Mouse (Mus musculus) ZHBTc4 (cell line): Measurements from ENCODE around the gene Cdkal1.

ENCODE experiments used
- DNase-seq: peaks from one replicate; pipeline ENCODE4 v3.0.0-alpha.2; 2011; ENCODE audit warnings: low read depth, low spot score

Cdkal1 gene

DNA sequence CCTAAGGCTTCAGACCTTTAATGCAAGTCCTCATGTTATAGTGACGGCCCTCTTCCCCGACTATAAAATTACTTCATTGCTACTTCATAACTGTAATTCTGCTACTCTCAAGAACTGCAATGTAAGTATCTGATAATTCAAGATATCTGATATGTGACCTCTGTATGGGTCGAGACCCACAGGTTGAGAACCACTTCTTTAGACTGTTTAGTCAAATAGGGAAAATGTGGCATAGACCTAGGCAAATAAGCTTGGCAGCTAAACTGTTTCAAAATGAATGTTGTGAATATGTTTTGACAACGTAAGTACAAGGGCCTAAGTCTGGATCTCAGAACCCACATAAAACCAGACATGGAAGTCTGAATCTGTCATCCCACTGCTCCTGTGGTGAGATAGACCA lies 266.8 kb downstream of the Cdkal1 start:
- DNase-seq, result no peak

DNA sequence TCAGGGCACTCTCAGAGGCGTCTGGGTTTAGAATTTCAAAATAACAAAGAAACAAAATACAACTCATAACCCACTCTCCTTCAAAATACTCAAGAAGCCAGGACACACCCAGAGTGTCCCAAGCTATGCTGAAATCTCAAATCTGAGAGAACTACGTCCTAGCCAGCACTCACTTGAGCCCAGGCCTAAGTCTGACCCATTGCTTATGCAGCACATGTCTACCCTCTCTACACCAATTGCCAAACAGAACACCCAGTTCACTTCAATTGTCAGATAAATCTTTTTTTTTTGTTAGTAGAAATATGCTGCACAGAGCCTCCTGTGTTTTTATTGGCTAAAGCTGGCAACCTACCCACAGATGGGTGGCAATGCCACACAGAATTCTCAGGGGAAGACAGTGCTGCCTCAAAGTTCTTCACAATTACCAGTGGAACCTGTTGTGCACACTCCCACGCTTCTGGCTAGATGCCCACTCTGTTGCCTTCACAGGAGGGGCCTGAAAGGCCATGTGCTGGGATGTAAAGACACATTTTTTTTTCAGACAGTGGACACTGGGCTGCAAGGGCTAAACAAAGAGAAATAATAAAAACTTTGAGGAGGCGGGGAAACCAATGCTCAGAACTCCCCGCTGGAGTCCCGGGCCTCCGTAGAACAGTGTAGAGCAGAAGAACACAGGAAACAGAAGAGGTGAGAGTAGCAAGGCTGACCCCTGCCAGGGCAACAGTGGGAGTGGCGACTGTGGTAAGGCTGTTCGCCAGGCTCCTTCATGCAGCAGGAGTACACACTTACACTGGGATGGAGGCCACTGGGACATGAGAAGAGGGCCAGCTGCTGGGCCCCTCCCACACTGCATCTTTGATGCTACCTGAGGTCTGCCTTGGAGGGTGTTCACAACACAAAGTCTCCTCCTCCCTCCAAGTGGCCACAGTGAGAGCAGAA lies 273.4 kb downstream of the Cdkal1 start:
- no peak for DNase-seq

DNA sequence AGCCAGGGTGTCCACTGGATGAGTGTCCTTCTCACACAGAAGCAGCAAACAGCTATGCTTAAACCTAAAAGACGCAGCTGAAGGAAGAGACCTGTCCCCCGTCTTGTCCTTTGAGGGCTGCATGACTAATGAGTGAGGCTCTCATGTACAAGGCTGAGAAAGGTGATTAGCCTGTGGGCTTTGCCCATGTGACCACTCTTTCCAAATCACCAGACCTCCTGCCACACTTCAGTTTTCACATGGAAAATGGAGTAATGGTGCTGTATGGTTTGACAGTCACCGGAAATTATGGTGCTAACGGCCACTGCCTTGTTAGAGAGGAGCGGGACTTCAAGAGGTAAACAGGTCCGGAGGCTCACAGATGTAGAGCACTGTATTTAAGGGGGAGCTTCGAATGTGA lies 274.7 kb downstream of the Cdkal1 start:
- DNase-seq, result no peak

DNA sequence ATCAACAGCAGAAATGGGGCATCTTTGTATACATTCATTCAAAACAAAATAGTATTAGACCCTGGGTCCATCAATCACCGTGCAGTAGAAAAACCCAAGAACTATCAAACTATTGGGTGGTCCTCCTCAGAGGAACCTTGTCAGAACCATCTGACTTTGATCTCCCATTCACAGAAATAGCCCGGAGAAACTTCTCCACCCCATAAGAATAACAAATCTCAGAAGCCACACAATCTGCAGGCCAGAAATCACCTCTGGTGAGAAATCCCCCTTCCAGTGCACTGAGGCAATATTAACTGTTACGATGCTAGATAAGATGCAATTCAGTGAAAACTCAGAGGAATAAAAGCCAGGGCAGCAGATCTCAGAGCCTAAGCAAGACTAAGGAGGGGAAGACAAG lies 275.5 kb downstream of the Cdkal1 start:
- DNase-seq, result no peak

DNA sequence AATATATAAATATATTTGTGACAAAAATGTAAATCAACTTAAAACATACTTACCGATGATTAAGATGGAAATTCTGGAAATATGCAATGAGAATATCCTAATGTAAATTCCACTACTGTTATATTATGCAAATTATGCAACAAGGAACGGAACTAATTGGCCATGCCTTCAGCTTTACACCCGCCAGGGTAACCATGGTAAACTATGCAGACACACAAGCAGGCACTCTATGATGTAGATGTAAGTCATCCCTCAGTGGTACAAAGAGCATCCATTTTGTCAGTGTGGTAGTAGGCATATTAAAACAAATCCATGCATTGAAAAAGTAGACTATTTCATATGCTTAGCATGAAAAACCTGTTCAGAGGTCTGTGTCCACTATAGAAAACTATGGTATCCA lies 276.9 kb downstream of the Cdkal1 start:
- DNase-seq, result no peak

DNA sequence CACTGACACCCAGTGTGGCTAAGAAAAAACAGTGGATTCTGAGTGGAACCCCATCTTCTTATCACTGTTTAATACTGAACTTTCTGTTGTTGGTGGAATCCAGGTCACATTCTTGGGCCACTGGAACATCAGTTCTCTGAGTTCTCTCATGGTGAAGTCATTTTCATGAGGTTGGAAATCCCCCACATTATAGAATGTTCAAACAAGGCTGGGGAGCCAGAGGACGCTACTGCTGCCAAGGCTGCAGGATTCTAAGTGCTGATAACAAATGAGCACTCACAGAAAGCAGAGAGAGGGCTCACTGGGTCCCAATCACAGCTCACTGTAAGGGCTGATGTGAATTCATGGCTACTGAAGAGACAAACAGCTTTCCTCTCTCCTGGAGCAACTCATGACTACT lies 280.7 kb downstream of the Cdkal1 start:
- no peak for DNase-seq

DNA sequence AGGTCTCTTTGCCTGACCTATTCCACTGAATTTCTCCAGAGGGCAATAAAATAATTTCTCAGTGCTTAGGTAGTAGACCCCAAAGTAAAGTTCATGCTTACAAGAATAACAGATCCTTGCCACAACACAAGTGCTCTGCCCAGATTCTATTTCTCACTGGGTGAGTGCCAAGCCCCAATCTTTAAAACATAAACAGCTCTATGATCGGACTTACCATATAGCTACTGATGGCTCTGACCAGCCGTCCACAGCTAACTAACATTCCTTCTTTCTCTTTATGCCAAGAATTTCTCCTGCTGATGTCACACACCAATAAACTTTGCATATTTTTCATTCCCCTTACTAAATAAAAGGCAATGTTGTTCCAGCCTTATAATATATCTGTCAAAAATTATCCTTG lies 283.0 kb downstream of the Cdkal1 start:
- DNase-seq, result no peak

DNA sequence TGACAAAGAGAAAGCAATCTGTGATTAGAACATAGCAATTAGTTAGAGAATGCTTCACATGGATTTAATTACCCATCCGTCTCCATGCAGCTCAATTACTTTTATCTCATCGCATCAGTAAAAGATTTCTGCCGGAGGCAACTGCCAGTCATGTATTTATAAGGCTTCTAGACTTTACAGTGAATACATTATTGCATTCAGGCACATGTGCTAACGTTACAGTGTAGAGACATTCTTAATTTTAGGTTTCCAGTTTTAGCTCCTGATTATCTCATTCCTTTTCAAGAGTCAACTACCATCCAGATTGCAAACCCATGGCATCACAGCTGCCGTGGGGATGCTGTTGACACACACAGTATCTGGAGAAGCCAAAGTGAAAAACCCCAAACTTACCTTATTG lies 289.8 kb downstream of the Cdkal1 start:
- no peak for DNase-seq

DNA sequence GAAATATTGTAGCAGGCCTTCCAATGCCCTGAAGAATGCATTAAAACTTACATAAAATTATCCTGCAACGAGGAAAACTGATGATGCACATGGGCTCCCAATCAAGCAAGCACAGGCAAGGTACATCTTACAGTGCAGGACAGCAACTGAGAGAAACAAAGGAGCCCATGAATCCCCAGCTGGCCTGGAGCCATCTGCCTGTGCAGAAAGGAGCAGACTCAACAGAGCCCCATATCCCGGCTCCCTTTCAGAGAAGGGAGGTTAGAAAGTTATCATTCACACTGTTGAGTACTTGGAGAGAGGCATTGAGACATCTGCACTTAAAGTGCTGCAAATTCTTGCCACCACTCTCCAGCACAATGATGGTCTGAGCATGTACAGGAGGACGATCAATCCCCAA lies 296.3 kb downstream of the Cdkal1 start:
- DNase-seq, result no peak

DNA sequence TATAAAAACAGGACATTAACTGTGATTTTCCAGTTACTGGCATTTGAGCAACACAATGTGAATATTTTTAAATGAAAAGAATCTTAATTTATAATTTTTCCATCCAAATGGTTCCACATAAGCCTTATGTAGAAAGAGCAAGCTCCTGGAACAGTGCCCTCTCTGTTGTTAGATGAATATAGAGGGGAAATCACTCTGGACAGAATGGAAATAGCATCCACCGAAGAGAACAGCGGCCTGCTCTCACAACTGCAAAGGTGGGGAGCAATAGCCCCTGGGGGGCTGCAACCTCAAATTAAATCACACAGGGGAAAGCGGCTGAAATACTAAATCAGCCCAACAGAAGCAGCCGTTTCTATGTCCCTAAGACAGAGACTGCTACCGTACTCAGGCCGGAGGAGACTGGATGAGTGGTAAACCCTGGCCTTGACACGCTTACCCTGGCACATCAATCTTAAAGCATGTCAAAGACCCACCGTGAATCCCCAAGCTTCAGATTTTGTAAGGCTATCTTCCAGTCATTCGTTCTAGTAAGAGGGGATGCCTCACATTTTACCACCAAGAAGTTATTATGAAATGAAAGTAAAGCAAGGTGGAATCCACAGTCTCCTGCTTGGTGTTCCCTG lies 300.2 kb downstream of the Cdkal1 start:
- DNase-seq, result no peak

DNA sequence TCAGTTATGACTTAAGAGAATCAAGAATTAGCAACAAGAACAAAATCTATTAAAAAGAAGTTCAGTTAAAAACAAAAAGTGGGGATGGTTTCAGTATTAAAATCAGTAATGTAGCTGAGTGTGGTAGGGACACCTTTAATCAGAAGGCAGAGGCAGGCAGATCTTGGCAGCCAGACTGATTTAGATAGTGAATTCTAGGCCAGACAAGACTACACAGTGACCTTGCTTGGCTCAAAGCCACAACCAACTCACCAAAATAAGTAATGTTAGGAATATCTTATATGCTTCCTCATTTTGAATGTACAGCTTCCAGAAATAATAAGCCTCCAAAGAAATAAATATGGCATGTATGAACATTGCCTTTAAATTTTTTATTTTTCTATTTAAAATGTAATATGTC lies 301.7 kb downstream of the Cdkal1 start:
- no peak for DNase-seq

DNA sequence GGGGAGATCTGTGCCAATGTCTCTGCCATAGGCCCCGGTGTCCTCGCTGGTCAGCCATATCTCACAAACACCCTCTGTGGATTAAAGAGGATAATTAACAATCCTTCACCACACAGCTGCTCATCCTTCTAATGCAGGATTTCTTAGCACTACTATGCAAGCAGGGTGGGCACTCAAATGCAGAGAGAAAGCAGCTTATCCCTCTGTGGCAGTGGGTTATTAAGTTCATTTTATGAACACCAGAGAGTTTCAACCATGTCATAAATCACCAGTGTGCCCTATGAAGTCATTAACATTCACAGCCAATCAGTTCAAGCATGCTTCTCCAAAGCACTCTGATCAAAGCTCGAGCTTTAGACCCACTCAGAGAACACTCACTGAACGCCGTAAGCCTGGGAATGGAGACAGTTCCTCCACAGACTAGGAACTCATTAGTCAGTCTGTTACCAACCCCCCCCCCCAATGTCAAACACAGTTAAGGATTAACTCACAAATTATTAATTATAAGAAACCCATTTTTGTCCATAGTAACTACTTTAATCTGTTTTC lies 303.1 kb downstream of the Cdkal1 start:
- no peak for DNase-seq

DNA sequence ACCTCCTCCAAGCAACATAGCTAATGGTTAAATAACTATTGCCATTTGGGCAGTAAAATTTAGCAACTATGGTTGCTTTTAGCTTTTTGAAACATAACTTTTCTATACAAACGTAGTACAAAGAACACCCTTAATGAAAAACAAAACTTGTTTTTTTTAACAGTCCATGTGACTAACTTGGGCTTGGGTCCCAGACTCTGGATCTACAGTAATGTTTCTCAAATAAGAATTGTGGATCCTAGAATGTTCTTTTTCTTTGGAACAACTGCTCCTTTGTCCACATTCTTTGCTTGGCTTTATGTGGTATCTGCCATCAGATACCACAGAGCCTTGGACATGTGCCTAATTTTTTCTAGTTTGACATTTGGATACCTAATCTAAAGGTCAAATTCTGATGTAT lies 304.6 kb downstream of the Cdkal1 start:
- no peak for DNase-seq

DNA sequence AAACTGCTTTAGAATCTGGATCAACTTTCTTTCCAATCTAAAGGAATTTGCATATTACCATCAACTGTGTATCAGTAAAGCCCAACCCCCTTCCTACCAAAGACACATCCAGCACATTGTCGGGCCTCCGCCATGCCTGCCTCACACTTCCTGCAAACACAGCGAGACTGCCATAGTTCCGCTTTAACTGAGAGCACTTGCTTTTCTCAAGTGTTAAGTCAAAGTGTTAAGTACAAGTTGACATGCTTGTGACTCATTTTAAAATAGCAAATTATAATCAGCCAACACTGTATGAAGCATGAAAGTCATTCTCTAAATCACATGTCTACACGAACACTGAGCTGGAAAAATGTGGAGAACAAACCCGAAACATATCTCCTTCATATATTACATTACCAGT lies 305.3 kb downstream of the Cdkal1 start:
- DNase-seq, result no peak

DNA sequence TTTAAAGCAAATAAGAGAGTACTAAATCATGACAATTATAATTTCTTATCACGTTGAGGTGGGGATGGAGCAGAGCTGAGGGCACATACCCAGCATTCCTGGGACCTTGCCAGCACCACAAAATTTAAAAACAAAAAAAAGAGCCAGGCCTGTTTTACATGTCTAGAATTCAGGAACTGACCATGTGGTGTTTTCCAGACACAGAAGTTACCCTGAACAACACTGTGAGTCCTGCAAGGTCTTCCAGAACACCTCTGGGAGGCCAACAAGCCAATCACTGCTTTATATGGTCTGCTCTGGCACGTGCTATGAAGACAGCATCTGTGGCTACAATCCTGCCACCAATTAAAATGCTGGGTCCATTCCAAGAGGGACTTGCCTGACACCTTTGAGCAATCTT lies 305.7 kb downstream of the Cdkal1 start:
- DNase-seq, result no peak

DNA sequence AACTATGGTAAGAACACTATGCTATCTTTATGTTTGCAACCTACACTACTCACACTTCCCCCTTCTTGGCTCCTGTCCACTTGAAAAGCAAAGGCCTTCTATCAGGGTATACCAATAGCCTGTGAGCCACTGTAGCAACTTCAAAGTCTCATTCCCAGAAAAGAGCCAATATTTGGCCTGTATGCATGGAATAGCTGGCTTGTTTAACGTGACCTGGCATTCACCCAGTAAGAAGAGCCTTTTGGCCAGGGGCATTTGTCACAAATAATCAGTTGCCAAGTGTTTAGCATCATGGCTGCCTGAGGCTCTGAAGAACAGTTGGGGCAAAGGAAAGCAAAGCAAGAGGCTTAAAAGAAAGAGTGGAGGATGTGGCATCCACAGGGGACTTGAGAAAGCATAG lies 317.6 kb downstream of the Cdkal1 start:
- DNase-seq, result no peak

DNA sequence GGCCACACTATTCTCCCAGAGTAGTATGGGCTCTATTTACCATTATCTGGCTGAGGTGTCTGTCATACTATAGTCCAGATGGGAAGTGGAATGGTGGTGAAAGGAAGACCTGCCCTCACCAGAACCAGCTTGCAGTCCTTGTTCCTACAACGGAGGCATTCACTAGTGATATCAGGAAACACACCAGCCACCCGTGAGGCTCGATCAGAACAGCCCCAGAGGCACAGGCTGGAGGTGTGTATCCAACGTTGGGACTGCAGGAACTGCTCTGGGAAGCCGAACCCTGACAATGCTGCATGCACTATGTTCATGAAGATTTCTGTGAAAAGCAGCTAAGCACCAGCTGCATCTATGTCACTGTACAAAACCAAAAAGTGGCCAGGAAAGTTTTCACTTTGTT lies 321.9 kb downstream of the Cdkal1 start:
- DNase-seq, result no peak

DNA sequence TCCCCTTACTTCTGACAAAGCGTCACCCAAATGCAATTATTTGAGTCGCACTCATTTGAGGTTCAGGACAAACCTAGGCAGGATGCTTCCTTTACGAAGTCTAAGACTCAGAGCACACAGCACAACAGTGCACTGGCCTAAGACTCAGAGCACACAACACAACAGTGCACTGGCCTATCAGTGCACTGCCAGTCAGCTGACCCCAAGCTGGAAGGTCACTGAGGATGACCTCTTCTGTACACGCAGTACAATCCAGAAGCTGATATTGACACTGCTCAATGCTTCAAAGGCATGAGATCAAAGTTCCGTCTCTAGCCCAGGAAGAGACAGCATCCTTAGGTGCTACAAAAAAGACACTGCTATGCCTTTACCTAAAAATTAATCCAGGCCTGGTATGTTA lies 327.1 kb downstream of the Cdkal1 start:
- no peak for DNase-seq

DNA sequence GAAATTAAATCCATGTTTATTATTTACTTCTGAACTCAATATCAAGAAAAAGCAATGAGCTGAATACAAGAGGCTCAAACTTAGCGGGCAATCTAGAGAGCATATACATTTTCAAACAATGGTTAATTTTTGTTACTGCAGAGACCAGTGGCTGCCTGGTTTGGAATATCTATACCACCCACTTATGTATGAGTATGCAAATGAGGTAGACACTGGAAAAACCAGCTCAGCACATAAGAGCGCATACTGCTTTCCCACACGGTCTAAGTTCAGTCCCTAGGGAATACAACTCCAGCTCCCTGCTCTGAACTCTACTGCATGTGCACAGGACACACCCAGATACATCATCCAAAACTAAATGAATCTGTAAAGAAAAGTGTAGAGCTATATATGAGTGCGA lies 334.2 kb downstream of the Cdkal1 start:
- no peak for DNase-seq

DNA sequence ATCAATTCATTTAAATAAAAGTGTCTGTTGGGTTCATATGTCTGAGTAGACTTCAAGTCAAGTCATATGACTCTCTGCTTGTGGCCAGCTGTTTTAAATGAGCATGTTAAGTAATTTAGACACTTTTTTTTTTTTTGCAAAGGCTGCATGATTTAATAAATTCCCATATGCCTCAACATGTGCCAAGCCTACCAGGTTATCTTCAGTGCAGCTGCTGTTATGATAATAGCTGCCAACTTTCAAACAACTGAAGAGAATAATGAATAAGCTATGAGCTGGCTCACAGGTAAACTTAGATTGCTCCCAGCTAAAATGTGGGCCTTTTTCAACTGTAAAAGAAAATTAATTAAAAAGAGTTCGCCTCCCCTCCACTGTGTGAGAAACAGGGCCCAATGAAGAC lies 341.4 kb downstream of the Cdkal1 start:
- no peak for DNase-seq

DNA sequence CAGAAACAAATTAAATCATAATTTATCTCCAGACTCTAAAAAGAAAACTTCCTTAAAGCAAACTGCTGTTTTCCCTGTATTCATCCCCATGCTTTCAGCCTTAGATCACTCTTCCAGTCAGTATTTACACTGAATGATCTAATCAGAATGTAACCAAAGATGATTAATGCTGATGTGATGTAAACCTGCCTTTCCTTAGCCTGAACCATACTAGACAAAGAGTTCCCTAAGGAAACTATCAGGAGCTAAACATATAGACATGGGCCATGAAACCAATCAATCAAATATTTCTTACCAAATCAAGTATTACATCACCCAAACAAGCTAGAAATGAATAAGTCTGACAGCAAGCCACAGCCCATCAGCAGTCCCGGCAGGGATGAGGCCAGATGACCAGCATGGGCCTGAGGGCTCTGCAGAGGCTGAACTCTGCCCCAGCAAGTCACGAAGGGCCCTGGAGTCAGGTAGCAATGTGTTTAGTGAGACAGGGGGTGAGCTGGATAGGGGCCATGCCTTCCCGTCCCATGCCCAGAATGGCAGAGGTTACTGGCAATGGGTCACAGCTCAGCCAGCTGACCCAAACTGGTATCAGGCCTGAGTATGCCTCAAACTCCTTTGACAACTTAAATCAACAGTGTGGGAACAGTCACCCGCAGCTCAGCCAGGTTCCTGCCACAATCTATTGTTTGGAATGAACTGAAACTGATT lies 350.5 kb downstream of the Cdkal1 start:
- DNase-seq, result no peak
